Mouse (Mus musculus): ENCODE measurements around the gene 1600014C10Rik.

DNA sequence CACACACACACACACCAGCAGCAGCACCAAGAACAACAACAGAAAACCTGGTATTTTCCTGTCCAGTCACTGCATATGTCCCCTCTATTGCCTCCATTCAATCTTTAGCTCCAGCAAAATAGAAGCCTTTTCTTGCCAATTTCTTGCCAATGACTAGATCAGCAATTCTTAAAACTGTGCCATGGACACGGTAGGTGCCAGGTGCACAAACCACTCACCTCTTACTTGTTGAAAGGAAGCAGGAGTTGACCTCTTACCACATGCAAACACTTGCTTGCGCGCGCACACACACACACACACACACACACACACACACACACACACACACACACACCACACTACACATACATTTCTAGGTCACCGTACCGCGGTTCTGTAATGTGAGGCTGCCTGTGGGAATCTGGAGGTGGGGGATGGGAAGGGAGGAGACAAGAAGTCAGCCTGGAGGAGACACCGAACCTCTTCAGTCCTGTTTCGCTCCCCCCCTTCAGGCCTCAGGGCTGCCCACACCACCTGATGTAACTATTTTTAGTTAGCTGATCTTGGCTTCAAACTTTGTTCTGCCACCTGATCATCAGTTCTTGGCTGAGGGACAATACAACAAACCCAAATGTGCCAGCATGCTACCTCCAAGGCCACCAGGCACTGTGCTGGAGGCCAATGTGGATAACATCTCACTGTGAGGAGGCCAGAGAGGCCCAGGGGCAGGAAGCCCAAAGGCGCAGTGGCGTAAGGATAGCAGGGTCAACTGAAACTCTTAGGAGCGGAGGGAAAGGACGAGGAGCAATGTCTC lies 41.8 kb downstream of the 1600014C10Rik start:
- TF ChIP-seq CTCF (IDR thresholded peaks at IDR 0.05; ENCODE audit: low read depth, low read length) (no peak), POLR2AphosphoS5 (IDR thresholded peaks at IDR 0.05; ENCODE audit: insufficient replicate concordance, low read depth, low read length) (no peak), GATA1 (IDR thresholded peaks at IDR 0.05; ENCODE audit: borderline replicate concordance, low read length) (no peak), TAL1 (conservative IDR thresholded peaks at IDR 0.05; ENCODE audit: low read depth, low read length) (no peak)
